Mouse (Mus musculus) CH12.LX (cell line): ENCODE data around the gene Cdkn2d. TPM values are rescaled to one million over a fixed set of nuclear protein-coding genes. Genes with fewer than 3 reads are reported as not detected.
A peak's percentile ranks its signal among the peaks of the same experiment; 100 is the strongest.

Experiments used
- DNase-seq: peaks from one replicate; pipeline ENCODE4 v3.0.0-alpha.2; 2013; ENCODE audit errors: extremely low read depth
- H3K27ac ChIP-seq: 2 replicates; pipeline ENCODE4 v1.5.1; 2012; ENCODE audit warnings: low read depth, mild to moderate bottlenecking, control low read depth, moderate library complexity; ENCODE audit not compliant: insufficient read depth
- H3K27me3 ChIP-seq: replicated peaks from 2 replicates; pipeline ENCODE3; 2012; ENCODE audit warnings: inconsistent platforms
- H3K36me3 ChIP-seq, 2 experiments: replicated peaks in 1 of 2; 2 replicates each; pipeline versions ENCODE3 to v1.6.1; 2012; ENCODE audit warnings: inconsistent platforms in 1 of 2, low read length in 1 of 2, mild to moderate bottlenecking in 1 of 2, mixed read lengths in 1 of 2, moderate library complexity in 1 of 2; ENCODE audit not compliant: control insufficient read depth in 1 of 2, insufficient read depth in 1 of 2
- H3K4me1 ChIP-seq, 2 experiments: 2 replicates each; pipeline ENCODE4 v1.6.1; 2012; ENCODE audit warnings: inconsistent platforms in 1 of 2, moderate library complexity in 1 of 2; ENCODE audit not compliant: insufficient read depth in 2 of 2, control insufficient read depth in 1 of 2
- H3K4me2 ChIP-seq: 2 replicates; pipeline ENCODE4 v1.6.1; 2012; ENCODE audit warnings: low read depth, mild to moderate bottlenecking, control low read depth; ENCODE audit not compliant: poor library complexity, insufficient read depth, severe bottlenecking
- H3K4me3 ChIP-seq, 3 experiments: fragments of 150-350 bp in 1 of 3; sonication (generic) in 1 of 3; replicated peaks in 1 of 3; 2 replicates each; pipeline versions ENCODE3 to v1.5.1; 2011 to 2012; ENCODE audit warnings: low read depth in 2 of 3, low read length in 2 of 3, mild to moderate bottlenecking in 2 of 3, moderate library complexity in 2 of 3, control low read depth in 1 of 3, improper control_type of control experiment in 1 of 3, inconsistent platforms in 1 of 3, mixed read lengths in 1 of 3; ENCODE audit not compliant: poor library complexity in 1 of 3
- H3K79me2 ChIP-seq: replicated peaks from 2 replicates; pipeline ENCODE4 v1.6.1; 2012; ENCODE audit warnings: mild to moderate bottlenecking, moderate library complexity; ENCODE audit not compliant: control insufficient read depth, poor library complexity, insufficient read depth, severe bottlenecking; ENCODE audit errors: extremely low read depth
- H3K9ac ChIP-seq: 2 replicates; pipeline ENCODE4 v1.6.1; 2012; ENCODE audit warnings: low read depth, mild to moderate bottlenecking, control low read depth, moderate library complexity; ENCODE audit not compliant: insufficient read depth
- H3K9me3 ChIP-seq: replicated peaks from 2 replicates; pipeline ENCODE3; 2012; ENCODE audit warnings: low read length, inconsistent platforms, mixed read lengths
- BHLHE40 ChIP-seq: IDR thresholded peaks from 2 replicates; pipeline ENCODE4 v1.6.1; 2011; ENCODE audit warnings: mild to moderate bottlenecking, low read depth, low read length, improper control_type of control experiment
- CHD1 ChIP-seq: IDR thresholded peaks from 2 replicates; pipeline ENCODE4 v1.6.1; 2012; ENCODE audit warnings: low read depth, low read length, improper control_type of control experiment, inconsistent platforms
- CHD2 ChIP-seq: IDR thresholded peaks from 2 replicates; pipeline ENCODE4 v1.6.1; 2011; ENCODE audit warnings: low read length, improper control_type of control experiment
- CTCF ChIP-seq, 2 experiments: IDR thresholded peaks in 1 of 2; conservative IDR thresholded peaks in 1 of 2; 2 replicates each; pipeline ENCODE4 v1.5.1; 2011 to 2012; ENCODE audit warnings: low read depth in 2 of 2, low read length in 2 of 2, improper control_type of control experiment in 1 of 2, inconsistent platforms in 1 of 2, mild to moderate bottlenecking in 1 of 2, moderate library complexity in 1 of 2
- EP300 ChIP-seq: IDR thresholded peaks from 2 replicates; pipeline ENCODE4 v1.6.1; 2011; ENCODE audit warnings: low read length, improper control_type of control experiment
- ETS1 ChIP-seq: conservative IDR thresholded peaks from 2 replicates; pipeline ENCODE4 v1.6.1; 2012; ENCODE audit warnings: low read depth, mild to moderate bottlenecking, inconsistent platforms, low read length, improper control_type of control experiment, moderate library complexity
- GABPA ChIP-seq: IDR thresholded peaks from 2 replicates; pipeline ENCODE4 v1.6.1; 2012; ENCODE audit warnings: low read depth, low read length, improper control_type of control experiment, inconsistent platforms; ENCODE audit not compliant: insufficient replicate concordance
- IRF4 ChIP-seq: IDR thresholded peaks from 2 replicates; pipeline ENCODE4 v1.6.1; 2014; ENCODE audit warnings: low read depth, mild to moderate bottlenecking, inconsistent platforms, low read length, improper control_type of control experiment
- JUN ChIP-seq: IDR thresholded peaks from 2 replicates; pipeline ENCODE4 v1.6.1; 2011; ENCODE audit warnings: low read depth, mild to moderate bottlenecking, low read length, improper control_type of control experiment, moderate library complexity; ENCODE audit not compliant: insufficient read depth
- MAFK ChIP-seq: IDR thresholded peaks from 2 replicates; pipeline ENCODE4 v1.6.1; 2011; ENCODE audit warnings: low read length, improper control_type of control experiment; ENCODE audit not compliant: insufficient replicate concordance
- MAX ChIP-seq: IDR thresholded peaks from 2 replicates; pipeline ENCODE4 v1.6.1; 2011; ENCODE audit warnings: low read length, improper control_type of control experiment
- MAZ ChIP-seq: IDR thresholded peaks from 2 replicates; pipeline ENCODE4 v1.6.1; 2012; ENCODE audit warnings: low read depth, mild to moderate bottlenecking, inconsistent platforms, low read length, improper control_type of control experiment, moderate library complexity
- MXI1 ChIP-seq: IDR thresholded peaks from 2 replicates; pipeline ENCODE4 v1.6.1; 2011; ENCODE audit warnings: mild to moderate bottlenecking, low read depth, low read length, improper control_type of control experiment
- NRF1 ChIP-seq: IDR thresholded peaks from 2 replicates; pipeline ENCODE4 v1.6.1; 2014; ENCODE audit warnings: low read depth, mild to moderate bottlenecking, inconsistent platforms, low read length, improper control_type of control experiment, moderate library complexity
- POLR2A ChIP-seq: IDR thresholded peaks from 2 replicates; pipeline ENCODE4 v1.6.1; 2011; ENCODE audit warnings: low read depth, mild to moderate bottlenecking, improper control_type of control experiment, low read length
- POLR2AphosphoS2 ChIP-seq: IDR thresholded peaks from 2 replicates; pipeline ENCODE4 v1.6.1; 2011; ENCODE audit warnings: low read depth, low read length, improper control_type of control experiment
- RAD21 ChIP-seq: IDR thresholded peaks from 2 replicates; pipeline ENCODE4 v1.6.1; 2011; ENCODE audit warnings: low read depth, mild to moderate bottlenecking, low read length, improper control_type of control experiment, moderate library complexity
- RCOR1 ChIP-seq: conservative IDR thresholded peaks from 2 replicates; pipeline ENCODE4 v1.6.1; 2012; ENCODE audit warnings: low read depth, mild to moderate bottlenecking, inconsistent platforms, low read length, improper control_type of control experiment
- SMC3 ChIP-seq: IDR thresholded peaks from 2 replicates; pipeline ENCODE4 v1.6.1; 2011; ENCODE audit warnings: low read depth, low read length, improper control_type of control experiment
- TBP ChIP-seq: conservative IDR thresholded peaks from 2 replicates; pipeline ENCODE4 v1.6.1; 2011; ENCODE audit warnings: low read depth, low read length, improper control_type of control experiment
- TCF12 ChIP-seq: IDR thresholded peaks from 2 replicates; pipeline ENCODE4 v1.6.1; 2014; ENCODE audit warnings: low read depth, mild to moderate bottlenecking, inconsistent platforms, low read length, improper control_type of control experiment
- USF1 ChIP-seq: IDR thresholded peaks from 2 replicates; pipeline ENCODE4 v1.6.1; 2014; ENCODE audit warnings: low read depth, mild to moderate bottlenecking, inconsistent platforms, low read length, improper control_type of control experiment
- USF2 ChIP-seq: conservative IDR thresholded peaks from 2 replicates; pipeline ENCODE4 v1.6.1; 2011; ENCODE audit warnings: low read depth, low read length, improper control_type of control experiment
- ZC3H11A ChIP-seq: IDR thresholded peaks from 2 replicates; pipeline ENCODE4 v1.6.1; 2012; ENCODE audit warnings: low read depth, mild to moderate bottlenecking, inconsistent platforms, low read length, improper control_type of control experiment
- ZKSCAN1 ChIP-seq: IDR thresholded peaks from 2 replicates; pipeline ENCODE4 v1.6.1; 2012; ENCODE audit warnings: low read depth, inconsistent platforms, low read length, improper control_type of control experiment, borderline replicate concordance
- ZMIZ1 ChIP-seq: IDR thresholded peaks from 2 replicates; pipeline ENCODE4 v1.6.1; 2012; ENCODE audit warnings: low read depth, mild to moderate bottlenecking, inconsistent platforms, low read length, improper control_type of control experiment
- dilution Hi-C: fragments of 300-500 bp; cut with MboI; formaldehyde crosslinking; loops from 2 replicates; pipeline ENCODE4 v1.14.3; 2020; ENCODE audit warnings: low sequenced_read_pairs; ENCODE audit not compliant: extremely low pct_unique_long_range_greater_than_20kb, extremely low pct_ligation_motif_present
- in situ Hi-C: fragments of 300-500 bp; cut with MboI; formaldehyde crosslinking; loops from 3 replicates; pipeline ENCODE4 v1.14.3; 2019; ENCODE audit warnings: low sequenced_read_pairs, low pct_ligation_motif_present, low pct_unique_long_range_greater_than_20kb, mixed read lengths
- polyA plus RNA-seq: library from polyadenylated mRNA; unstranded; fragments of >175 nt; gene quantifications from 2 replicates; pipeline ENCODE4 v1.2.1, GENCODE M21; 2012; ENCODE audit warnings: low read depth; ENCODE audit not compliant: insufficient read length
- total RNA-seq, 2 experiments: library from RNA; depleted of rRNA; stranded (reverse); fragments of 300-350 nt in 1 of 2; fragments of >200 nt in 1 of 2; gene quantifications; 2 replicates each; pipeline ENCODE4 v1.2.3; 2012 to 2014

Cdkn2d gene
- total and polyA plus RNA-seq, 3 experiments, result 2.9 to 12.6 (median 7.1) TPM

DNA sequence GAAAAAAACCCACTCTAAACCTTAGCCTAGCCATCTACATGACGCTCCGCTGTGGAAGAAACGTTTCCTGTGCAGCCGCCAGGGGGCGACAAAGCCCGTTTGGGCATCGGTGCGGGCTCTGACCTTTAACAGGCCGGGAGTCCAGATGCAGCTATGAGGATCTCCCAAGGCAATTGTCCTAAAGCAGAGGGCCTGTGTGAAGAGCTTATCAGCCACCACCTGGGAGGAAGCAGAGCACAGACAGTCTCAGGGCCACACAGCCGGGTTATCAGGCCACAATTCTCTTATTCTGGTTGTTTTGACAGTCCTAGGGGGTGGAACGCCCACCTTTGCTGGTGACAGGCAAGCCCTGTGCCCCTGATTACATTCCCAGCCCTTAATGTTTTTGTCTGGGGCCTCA, 22.2 kb upstream of the Cdkn2d start:
- H3K27me3 ChIP-seq, result no peaks in the 10 kb centered on the region
- TF ChIP-seq MAZ (no peak), RAD21 (peak; percentile 94), USF1 (no peak), JUN (no peak), SMC3 (peak; percentile 99), TBP (no peak), ZC3H11A (peak; percentile 93), NRF1 (no peak), MAFK (no peak), GABPA (no peak), TCF12 (no peak), POLR2AphosphoS2 (no peak), POLR2A (no peak), CTCF (conservative IDR thresholded peaks at IDR 0.05 in 1 of 2, IDR thresholded peaks at IDR 0.05 in 1 of 2; ENCODE audit: low read depth in 2 of 2, low read length in 2 of 2) (peak; percentile 91 to 98), ZKSCAN1 (no peak), CHD2 (no peak), EP300 (no peak), BHLHE40 (no peak), ETS1 (no peak)
- TF ChIP-seq, all 38 proteins: peak for 4
- Histone ChIP-seq H3K9ac (no peak overlapping the region), H3K36me3 (no peaks in the 10 kb centered on the region), H3K4me3 (no peak overlapping the region), H3K79me2 (no peaks in the 10 kb centered on the region), H3K4me1 (peaks cover 5 to 26% of the 10 kb centered on the region in 2 experiments), H3K4me2 (no peak overlapping the region), H3K9me3 (no peaks in the 10 kb centered on the region), H3K27ac (no peak overlapping the region)
- dilution Hi-C loops (no loop called here), in situ Hi-C loops (loop anchor here (5.0 kb wide), 1 partner anchor 39 kb away; no protein-coding TSS in a partner anchor)
- DNase-seq, result peak; percentile 85

DNA sequence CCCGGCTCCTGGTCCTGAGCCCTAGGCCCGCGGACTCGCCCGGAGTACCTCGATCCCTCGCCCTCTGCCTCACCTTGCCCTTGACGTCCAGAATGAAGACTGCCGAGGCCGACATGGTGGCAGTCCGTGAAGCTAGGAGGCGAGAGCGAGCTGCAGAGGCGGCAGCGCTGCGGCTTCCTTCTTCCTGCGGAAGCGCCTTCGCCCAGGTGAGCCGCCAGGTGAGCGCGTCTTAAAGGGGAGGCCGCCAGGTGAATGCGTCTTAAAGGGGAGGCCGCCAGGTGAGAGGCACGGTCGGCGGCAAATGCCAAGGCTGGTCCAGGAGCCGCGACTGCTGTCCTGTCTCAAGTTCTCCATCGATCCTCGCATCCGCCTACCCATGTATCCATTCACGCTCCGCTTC, 20.9 kb upstream of the Cdkn2d start, which contains the start of gene Ap1m2:
Gene Ap1m2, minus strand, starts transcription at position 204 of the 400 bp plus-strand sequence.
- Histone ChIP-seq H3K4me2 (no peak within 1 kb of the TSS), H3K9ac (no peak within 1 kb of the TSS), H3K9me3 (no peaks in the 10 kb centered on the region), H3K36me3 (no peaks in the 10 kb centered on the region), H3K4me3 (no peak within 1 kb of the TSS), H3K27ac (no peak within 1 kb of the TSS), H3K27me3 (no peaks in the 10 kb centered on the region), H3K79me2 (no peaks in the 10 kb centered on the region), H3K4me1 (peaks cover 5 to 23% of the 10 kb centered on the region in 2 experiments)
- in situ Hi-C loops, result loop anchor here (5.0 kb wide), 1 partner anchor 40 kb away; no protein-coding TSS in a partner anchor
- no peak for TF ChIP-seq MXI1
- no peak for TF ChIP-seq RCOR1
- no peak for TF ChIP-seq CTCF (conservative IDR thresholded peaks at IDR 0.05 in 1 of 2, IDR thresholded peaks at IDR 0.05 in 1 of 2; ENCODE audit: low read depth in 2 of 2, low read length in 2 of 2)
- no peak for TF ChIP-seq JUN
- no peak for TF ChIP-seq IRF4
- no peak for TF ChIP-seq POLR2AphosphoS2
- TF ChIP-seq MAX, result no peak
- no peak for TF ChIP-seq ZMIZ1
- TF ChIP-seq USF2, result no peak
- TF ChIP-seq CHD1, result no peak
- no peak for DNase-seq
- dilution Hi-C loops, result no loop called here
